ENCODE assay signal across 31 mouse cellular contexts in genomic region chr5:117596803-117597202, GRCm38 (mm10).
"Had no signal": no experiment of that assay in that cellular context is flagged by ENCODE, and none has a peak within 500 bp of the region (broad histone marks: within the 10 kb centered on the region; RNA-seq: fewer than 3 reads in every experiment).

No protein-coding gene starts in this region.

- H3K27me3 ChIP-seq: limb, embryonic 13.5 days; limb, embryonic 15.5 days; liver, embryonic 12.5 days; liver, embryonic 13.5 days; liver, embryonic 15.5 days; megakaryocyte, embryonic 14.5 days; midbrain, embryonic 12.5 days; midbrain, embryonic 15.5 days; neural tube, embryonic 12.5 days had no signal

- H3K4me2 ChIP-seq: limb, embryonic 12.5 days; limb, embryonic 13.5 days; limb, embryonic 15.5 days; liver, embryonic 11.5 days; liver, embryonic 12.5 days; liver, embryonic 13.5 days; liver, embryonic 15.5 days; lung, embryonic 14.5 days; lung, embryonic 15.5 days; midbrain, embryonic 12.5 days; midbrain, embryonic 15.5 days; neural tube, embryonic 12.5 days; neural tube, embryonic 13.5 days had no signal

- H3K9ac ChIP-seq: limb, embryonic 12.5 days; limb, embryonic 13.5 days; limb, embryonic 15.5 days; liver, embryonic 12.5 days; liver, embryonic 13.5 days; liver, embryonic 14.5 days; liver, embryonic 15.5 days; liver, postnatal 0 days; lung, embryonic 14.5 days; lung, embryonic 15.5 days; midbrain, embryonic 12.5 days; midbrain, embryonic 15.5 days; neural tube, embryonic 12.5 days; neural tube, embryonic 13.5 days had no signal

- H3K4me1 ChIP-seq: limb, embryonic 10.5 days; limb, embryonic 13.5 days; limb, embryonic 15.5 days; liver, embryonic 12.5 days; liver, embryonic 13.5 days; liver, embryonic 15.5 days; lung, embryonic 15.5 days; megakaryocyte, embryonic 14.5 days; neural tube, embryonic 12.5 days had no signal

- H3K4me3 ChIP-seq: limb, embryonic 10.5 days; limb, embryonic 12.5 days; limb, embryonic 13.5 days; limb, embryonic 15.5 days; liver, embryonic 12.5 days; liver, embryonic 13.5 days; liver, embryonic 15.5 days; lung, embryonic 15.5 days; megakaryocyte, embryonic 14.5 days; midbrain, embryonic 10.5 days; midbrain, embryonic 12.5 days; midbrain, embryonic 15.5 days; myocyte; neural tube, embryonic 12.5 days; neural tube, embryonic 13.5 days had no signal

- ATAC-seq: liver, embryonic 12.5 days; liver, postnatal 0 days; lung, postnatal 0 days; midbrain, embryonic 15.5 days; midbrain, embryonic 16.5 days had no signal

- H3K36me3 ChIP-seq: limb, embryonic 10.5 days; limb, embryonic 12.5 days; limb, embryonic 13.5 days; limb, embryonic 15.5 days; liver, embryonic 12.5 days; liver, embryonic 13.5 days; liver, embryonic 15.5 days; lung, embryonic 15.5 days; midbrain, embryonic 10.5 days; midbrain, embryonic 12.5 days; midbrain, embryonic 15.5 days; neural tube, embryonic 12.5 days; neural tube, embryonic 13.5 days had no signal

- H3K27ac ChIP-seq: limb, embryonic 10.5 days; limb, embryonic 12.5 days; limb, embryonic 13.5 days; limb, embryonic 15.5 days; liver, embryonic 12.5 days; liver, embryonic 13.5 days; liver, embryonic 14.5 days; liver, embryonic 15.5 days; lung, embryonic 15.5 days; macrophage; midbrain, embryonic 10.5 days; midbrain, embryonic 12.5 days; midbrain, embryonic 15.5 days; neural tube, embryonic 12.5 days; neural tube, embryonic 13.5 days had no signal

- DNase-seq: left cerebral cortex, postnatal 4 days; liver; liver, embryonic 13.5 days; liver, postnatal 0 days; lung, adult 18-20 months; lung, adult 2 months; lung, embryonic 14.5 days; lung, postnatal 10 days; lung, postnatal 14 days; lung, postnatal 36 days; lung, postnatal 4 days; midbrain, embryonic 14.5 days had no signal

- H3K9me3 ChIP-seq: limb, embryonic 10.5 days; limb, embryonic 12.5 days; limb, embryonic 13.5 days; limb, embryonic 15.5 days; liver, embryonic 12.5 days; liver, embryonic 13.5 days; liver, embryonic 15.5 days; lung, embryonic 15.5 days; midbrain, embryonic 10.5 days; midbrain, embryonic 12.5 days; midbrain, embryonic 15.5 days; neural tube, embryonic 12.5 days; neural tube, embryonic 13.5 days had no signal
